Mouse (Mus musculus) megakaryocyte, embryonic 14.5 days (primary cell): ENCODE data around the gene Dab2ip. TPM values are rescaled to one million over a fixed set of nuclear protein-coding genes. Genes with fewer than 3 reads are reported as not detected.

Source experiments
- H3K27me3 ChIP-seq: replicated peaks from 2 replicates; pipeline ENCODE3; 2012; ENCODE audit warnings: inconsistent platforms
- H3K36me3 ChIP-seq: replicated peaks from 2 replicates; pipeline ENCODE3; 2012; ENCODE audit warnings: low read length, inconsistent platforms, mixed read lengths
- H3K4me1 ChIP-seq: 2 replicates; pipeline ENCODE4 v1.6.1; 2012; ENCODE audit warnings: inconsistent platforms
- H3K4me3 ChIP-seq: replicated peaks from 2 replicates; pipeline ENCODE3; 2012; ENCODE audit warnings: moderate library complexity, mild to moderate bottlenecking, inconsistent platforms
- H3K9me3 ChIP-seq: 2 replicates; pipeline ENCODE4 v1.6.1; 2012; ENCODE audit warnings: inconsistent platforms
- FLI1 ChIP-seq: IDR thresholded peaks from 2 replicates; pipeline ENCODE4 v1.6.1; 2012; ENCODE audit warnings: low read length, inconsistent platforms, mixed read lengths
- GATA1 ChIP-seq: IDR thresholded peaks from 3 replicates; pipeline ENCODE4 v1.6.1; 2012; ENCODE audit warnings: mixed read lengths, low read length, inconsistent platforms, borderline replicate concordance
- polyA plus RNA-seq: library from polyadenylated mRNA; stranded (reverse); fragments of >175 nt; gene quantifications from 2 replicates; pipeline ENCODE4 v1.2.3, GENCODE M21; 2012; ENCODE audit warnings: low replicate concordance; ENCODE audit not compliant: insufficient read depth

Dab2ip gene
- polyA plus RNA-seq, 1 experiment: 5.0 TPM

DNA sequence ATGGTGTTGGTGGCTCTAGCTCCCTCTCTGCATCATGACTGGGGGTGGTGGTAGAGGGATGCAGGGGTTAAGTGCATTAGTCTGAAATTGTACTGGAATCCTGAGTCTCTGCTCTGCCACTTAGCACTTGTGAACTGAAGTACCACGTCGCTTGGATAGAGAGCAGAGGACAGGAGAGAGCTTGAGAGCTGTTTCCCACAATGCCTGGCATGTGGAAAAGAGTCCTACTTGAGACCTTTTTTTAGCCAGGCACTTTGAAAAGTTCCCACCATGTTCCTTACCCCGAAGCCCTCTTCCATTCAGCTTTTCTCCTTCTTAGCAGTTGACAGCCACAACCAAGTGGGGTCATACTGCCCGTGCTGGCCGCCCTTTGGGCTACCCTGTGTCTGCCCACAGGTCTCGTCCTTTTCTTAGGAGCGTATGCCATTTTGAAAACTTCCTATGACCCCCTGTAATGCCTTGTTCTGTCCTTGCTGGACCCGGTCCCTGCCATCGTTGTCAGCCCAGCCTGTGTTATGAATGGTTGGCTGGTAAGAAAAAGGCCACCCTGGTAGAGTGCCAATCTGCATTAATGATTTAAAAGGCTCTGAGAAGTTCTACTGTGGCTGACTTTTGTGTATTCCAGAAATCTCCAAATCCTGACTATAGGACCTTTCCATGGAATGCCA, 34.8 kb downstream of the Dab2ip start:
- H3K36me3 ChIP-seq: no peaks in the 10 kb centered on the region
- no peak overlapping the region for H3K4me3 ChIP-seq
- TF ChIP-seq GATA1 (no peak), FLI1 (no peak)
- peaks cover 22% of the 10 kb centered on the region for H3K4me1 ChIP-seq
- H3K9me3 ChIP-seq: no peaks in the 10 kb centered on the region
- H3K27me3 ChIP-seq: peaks cover 96% of the 10 kb centered on the region

DNA sequence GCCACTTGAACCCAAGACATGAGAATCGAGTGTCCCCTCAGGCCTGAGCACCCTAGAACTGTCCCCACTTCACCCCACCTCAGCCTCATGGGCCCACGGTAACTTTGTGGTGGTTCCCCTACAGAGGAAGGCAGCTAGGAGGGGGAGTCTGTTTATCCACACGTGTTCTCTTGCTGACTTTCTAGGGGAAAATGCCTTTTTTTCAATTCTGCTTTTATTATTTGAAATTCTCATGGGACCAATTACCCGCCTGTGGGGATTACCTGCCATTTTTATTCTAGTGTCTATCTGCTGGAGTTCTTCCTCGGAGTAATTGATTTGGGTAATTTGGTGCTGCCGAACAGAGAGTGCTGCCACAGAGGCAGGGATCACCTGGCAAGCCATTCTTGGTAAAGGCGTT, 35.8 kb downstream of the Dab2ip start:
- TF ChIP-seq GATA1 (no peak), FLI1 (no peak)
- Histone ChIP-seq H3K9me3 (no peaks in the 10 kb centered on the region), H3K4me1 (peaks cover 11% of the 10 kb centered on the region)

DNA sequence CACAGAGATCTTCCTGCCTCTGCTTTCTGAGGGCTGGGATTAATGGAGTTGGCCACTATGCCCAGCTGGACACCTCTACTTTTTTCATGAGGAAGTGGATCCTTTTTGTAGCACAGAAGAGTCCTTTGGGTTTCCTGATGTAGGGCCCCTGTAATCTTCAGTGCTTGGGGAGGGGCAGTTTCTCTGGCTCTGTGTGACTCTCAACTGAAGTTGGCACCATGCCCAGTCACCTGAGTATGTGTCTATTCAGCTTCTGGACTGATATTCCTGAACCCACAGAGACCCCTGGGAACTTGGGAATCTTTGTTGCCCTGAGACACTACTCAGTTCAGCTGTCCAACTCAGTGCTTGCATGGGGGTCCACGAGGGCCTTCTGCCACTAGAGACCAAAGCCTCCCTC, 37.0 kb downstream of the Dab2ip start:
- Histone ChIP-seq H3K4me1 (peaks cover 7% of the 10 kb centered on the region; the same call in 1 of the 2 replicates), H3K36me3 (no peaks in the 10 kb centered on the region), H3K27me3 (peaks cover 92% of the 10 kb centered on the region), H3K9me3 (no peaks in the 10 kb centered on the region), H3K4me3 (no peak overlapping the region)
- TF ChIP-seq GATA1: no peak
- TF ChIP-seq FLI1: no peak

More for the DNA sequence above, 35.8 kb downstream of the Dab2ip start:
- H3K36me3 ChIP-seq: no peaks in the 10 kb centered on the region
- H3K27me3 ChIP-seq: peaks cover 96% of the 10 kb centered on the region
- no peak overlapping the region for H3K4me3 ChIP-seq

- H3K4me1 ChIP-seq: peaks cover 7% of the 10 kb centered on the region; the same call in 1 of the 2 replicates
- peaks cover 89% of the 10 kb centered on the region for H3K27me3 ChIP-seq
- H3K36me3 ChIP-seq: no peaks in the 10 kb centered on the region
- H3K4me3 ChIP-seq: no peak overlapping the region
- no peak for TF ChIP-seq GATA1
- no peak for TF ChIP-seq FLI1
- H3K9me3 ChIP-seq: no peaks in the 10 kb centered on the region
Measured at GRCm38 (mm10) chr2:35595718-35596117, 37.7 kb downstream of the Dab2ip start.

GRCm38 (mm10) chr2:35596796-35597195, 38.7 kb downstream of the Dab2ip start:
- no peak for TF ChIP-seq FLI1
- no peak for TF ChIP-seq GATA1
- Histone ChIP-seq H3K27me3 (peaks cover 87% of the 10 kb centered on the region), H3K4me1 (peaks cover 7% of the 10 kb centered on the region; the same call in 1 of the 2 replicates), H3K36me3 (no peaks in the 10 kb centered on the region), H3K4me3 (no peak overlapping the region), H3K9me3 (no peaks in the 10 kb centered on the region)

DNA sequence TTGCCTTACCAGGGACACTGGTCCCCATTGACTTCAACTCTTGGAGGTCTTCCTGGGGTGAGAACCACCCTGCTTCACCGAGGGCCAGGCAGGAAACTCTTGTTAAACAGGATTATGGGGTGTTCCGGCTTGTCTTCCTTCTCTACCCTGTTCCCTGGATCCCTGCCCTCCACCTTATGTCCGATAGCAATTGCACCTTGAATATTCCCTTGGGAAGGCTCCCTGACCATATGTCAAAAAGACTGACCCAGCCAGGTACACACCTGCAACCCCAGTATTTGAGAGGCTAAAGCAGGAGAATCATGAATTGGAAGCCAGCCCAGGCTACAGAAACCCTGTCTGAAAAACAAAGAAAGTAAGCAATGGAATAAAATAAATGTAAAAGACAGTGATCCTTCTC, 40.8 kb downstream of the Dab2ip start:
- TF ChIP-seq GATA1 (no peak), FLI1 (no peak)
- Histone ChIP-seq H3K27me3 (peaks cover 86% of the 10 kb centered on the region), H3K4me3 (no peak overlapping the region), H3K4me1 (peaks cover 7% of the 10 kb centered on the region; the same call in 1 of the 2 replicates), H3K9me3 (no peaks in the 10 kb centered on the region), H3K36me3 (no peaks in the 10 kb centered on the region)

GRCm38 (mm10) chr2:35601665-35602064, 43.6 kb downstream of the Dab2ip start:
- TF ChIP-seq GATA1: no peak
- no peak for TF ChIP-seq FLI1
- Histone ChIP-seq H3K9me3 (no peaks in the 10 kb centered on the region), H3K4me1 (peaks cover 4% of the 10 kb centered on the region; the same call in 1 of the 2 replicates), H3K36me3 (no peaks in the 10 kb centered on the region), H3K27me3 (peaks cover 88% of the 10 kb centered on the region), H3K4me3 (no peak overlapping the region)

DNA sequence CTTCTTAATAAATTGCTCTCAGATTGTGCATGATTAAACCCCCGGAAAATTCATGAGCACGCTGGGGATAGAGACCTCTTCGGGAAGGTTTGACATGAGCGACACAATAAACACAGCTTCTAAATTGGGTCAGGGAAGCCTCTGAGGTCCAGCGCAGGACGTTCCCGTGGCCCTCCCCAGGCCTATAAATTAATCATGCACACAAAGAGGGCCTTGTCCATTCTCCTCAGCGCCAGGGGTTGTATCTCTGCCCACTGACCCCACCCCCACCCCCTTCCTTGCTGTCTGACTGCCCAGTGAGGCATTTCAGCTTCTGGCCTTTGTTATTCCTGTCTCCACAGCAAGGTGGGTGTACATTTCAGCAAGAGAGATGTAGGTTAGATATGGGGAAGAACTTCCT, 49.4 kb downstream of the Dab2ip start:
- Histone ChIP-seq H3K4me1 (peaks cover 22% of the 10 kb centered on the region), H3K27me3 (peaks cover 100% of the 10 kb centered on the region), H3K9me3 (no peaks in the 10 kb centered on the region), H3K4me3 (no peak overlapping the region), H3K36me3 (no peaks in the 10 kb centered on the region)
- TF ChIP-seq FLI1: no peak
- no peak for TF ChIP-seq GATA1

DNA sequence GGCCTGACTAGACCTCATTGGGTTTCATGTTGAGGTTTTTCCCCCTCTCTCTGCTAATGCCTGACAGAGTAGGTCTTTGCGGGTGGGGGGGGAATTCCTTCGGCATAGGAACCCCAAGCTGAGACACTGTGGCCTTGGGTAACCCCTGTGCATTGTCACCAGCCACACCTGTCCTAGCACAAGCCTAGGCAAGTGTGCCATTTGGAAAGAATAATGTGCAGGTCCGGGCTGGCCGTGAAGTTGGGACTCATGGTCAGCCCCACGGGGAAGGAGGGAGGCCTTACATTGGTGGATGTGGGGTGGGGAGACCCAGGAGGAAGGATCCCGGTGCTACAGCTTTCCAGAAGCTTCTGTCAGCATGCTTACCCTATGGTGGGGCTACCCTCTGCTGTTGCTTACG, 50.8 kb downstream of the Dab2ip start:
- Histone ChIP-seq H3K4me3 (no peak overlapping the region), H3K36me3 (no peaks in the 10 kb centered on the region), H3K9me3 (no peaks in the 10 kb centered on the region), H3K4me1 (peaks cover 25% of the 10 kb centered on the region), H3K27me3 (peaks cover 100% of the 10 kb centered on the region)
- TF ChIP-seq GATA1 (no peak), FLI1 (no peak)

DNA sequence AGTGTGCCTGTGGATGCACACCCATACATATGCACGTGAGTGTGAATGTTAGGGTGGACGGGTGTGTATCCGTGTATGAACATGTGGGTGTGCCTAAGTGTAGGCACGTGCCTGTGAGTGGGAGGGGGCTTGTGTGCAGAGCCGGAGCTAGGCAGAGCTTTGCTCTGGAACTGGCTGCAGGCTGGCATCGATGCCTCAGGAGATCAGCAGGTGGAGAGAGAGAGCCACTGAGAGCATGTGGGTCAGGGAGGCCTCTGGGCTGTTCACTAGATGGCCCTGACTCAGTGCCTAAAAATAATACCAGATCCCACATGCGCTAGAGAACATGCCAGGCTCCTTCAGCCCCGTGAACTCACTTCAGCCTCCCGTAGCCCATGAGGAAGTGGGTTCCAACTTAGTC, 51.3 kb downstream of the Dab2ip start:
- peaks cover 29% of the 10 kb centered on the region for H3K4me1 ChIP-seq
- no peak for TF ChIP-seq GATA1
- TF ChIP-seq FLI1: no peak
- peaks cover 100% of the 10 kb centered on the region for H3K27me3 ChIP-seq
- no peaks in the 10 kb centered on the region for H3K36me3 ChIP-seq
- no peak overlapping the region for H3K4me3 ChIP-seq
- H3K9me3 ChIP-seq: no peaks in the 10 kb centered on the region
